Mouse (Mus musculus) myocyte (in vitro differentiated cells): Measurements from ENCODE around the gene A530016L24Rik.

Source experiments
- POLR2A ChIP-seq: IDR thresholded peaks from one replicate; pipeline ENCODE4 v1.6.1; 2011; ENCODE audit warnings: low read depth, mild to moderate bottlenecking, control low read depth, moderate library complexity; ENCODE audit not compliant: insufficient read length
- POLR2AphosphoS2 ChIP-seq: IDR thresholded peaks from one replicate; pipeline ENCODE4 v1.6.1; 2011; ENCODE audit warnings: low read depth, control low read depth; ENCODE audit not compliant: insufficient read length
- REST ChIP-seq: IDR thresholded peaks from one replicate; pipeline ENCODE4 v1.6.1; 2011; ENCODE audit warnings: mild to moderate bottlenecking, control low read depth, moderate library complexity; ENCODE audit not compliant: insufficient read depth, insufficient read length
- USF1 ChIP-seq: IDR thresholded peaks from one replicate; pipeline ENCODE4 v1.6.1; 2011; ENCODE audit warnings: low read depth, mild to moderate bottlenecking, control low read depth, moderate library complexity

- no peak for TF ChIP-seq POLR2AphosphoS2
- TF ChIP-seq USF1, result no peak
- no peak for TF ChIP-seq REST
- TF ChIP-seq POLR2A, result no peak
These were observed 26.0 kb upstream of the A530016L24Rik start for GRCm38 (mm10) chr12:112463209-112463608.
